Mouse (Mus musculus): ENCODE measurements at regions not wholly inside any gene's neighbourhood (a gene's known extent, or its start where the extent isn't known, plus 50 kb on each side); places are given as distances from the start of the nearest gene placed in this dataset.

DNA sequence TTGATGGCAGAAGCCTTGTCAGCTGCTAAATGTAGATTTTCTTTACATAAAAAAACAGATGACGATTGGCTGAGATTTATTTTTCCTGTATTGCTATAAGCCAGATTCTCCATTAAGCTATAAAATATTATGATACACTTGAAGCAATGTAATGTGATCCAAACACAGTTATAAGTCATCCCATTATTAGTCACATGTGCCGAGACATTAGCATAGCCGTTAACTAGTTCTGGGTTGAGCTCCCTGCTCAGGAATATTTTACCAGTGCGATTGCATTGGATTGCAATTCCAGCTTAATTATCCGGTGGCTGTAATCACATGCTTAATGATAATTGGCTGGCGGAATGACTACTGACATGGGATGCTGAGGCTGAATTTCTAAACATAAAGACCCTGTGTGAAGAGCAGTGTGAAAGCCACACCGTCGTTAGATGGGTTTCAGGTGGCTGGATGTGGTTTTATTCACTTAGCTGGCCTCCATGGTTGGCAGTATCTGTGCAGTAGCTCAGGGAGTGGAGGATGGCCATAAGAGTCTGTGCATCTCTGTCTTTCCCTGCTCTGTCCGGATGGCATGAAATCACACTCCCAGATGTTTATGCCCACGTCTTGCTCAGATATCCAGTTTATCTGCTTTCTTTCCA is 344.7 kb downstream of the Slc4a3 start:
- no peak for TF ChIP-seq POLR2A (IDR thresholded peaks at IDR 0.05; ENCODE audit: insufficient read depth, low read length)
- TF ChIP-seq CTCF (IDR thresholded peaks at IDR 0.05; ENCODE audit: low read depth, low read length): no peak
- no peak for TF ChIP-seq EP300 (IDR thresholded peaks at IDR 0.05; ENCODE audit: insufficient read depth, low read depth, low read length)
- Histone ChIP-seq H3K9ac (ENCODE audit: low read depth, poor library complexity, severe bottlenecking) (no peak overlapping the region), H3K4me1 (ENCODE audit: control insufficient read depth, insufficient read depth, low read length) (peaks cover 2% of the 10 kb centered on the region), H3K9me3 (replicated peaks; ENCODE audit: control insufficient read depth, insufficient read depth, low read length, poor library complexity, severe bottlenecking) (peaks cover 4% of the 10 kb centered on the region; the same call in 1 of the 2 replicates), H3K36me3 (ENCODE audit: control insufficient read depth, insufficient read depth, low read length, poor library complexity, severe bottlenecking) (no peaks in the 10 kb centered on the region), H3K27ac (ENCODE audit: insufficient read depth, low read length) (no peak overlapping the region), H3K4me3 (ENCODE audit: low read depth, low read length) (no peak overlapping the region), H3K27me3 (ENCODE audit: control insufficient read depth, insufficient read depth, low read length, poor library complexity, severe bottlenecking) (no peaks in the 10 kb centered on the region)

GRCm38 (mm10) chr1:75895550-75895949 is 349.5 kb downstream of the Slc4a3 start:
- Histone ChIP-seq H3K4me3 (ENCODE audit: low read depth, low read length) (no peak overlapping the region), H3K9ac (ENCODE audit: low read depth, poor library complexity, severe bottlenecking) (no peak overlapping the region), H3K36me3 (ENCODE audit: control insufficient read depth, insufficient read depth, low read length, poor library complexity, severe bottlenecking) (no peaks in the 10 kb centered on the region), H3K9me3 (replicated peaks; ENCODE audit: control insufficient read depth, insufficient read depth, low read length, poor library complexity, severe bottlenecking) (peaks cover 4% of the 10 kb centered on the region; the same call in 1 of the 2 replicates), H3K4me1 (ENCODE audit: control insufficient read depth, insufficient read depth, low read length) (no peaks in the 10 kb centered on the region), H3K27me3 (ENCODE audit: control insufficient read depth, insufficient read depth, low read length, poor library complexity, severe bottlenecking) (no peaks in the 10 kb centered on the region), H3K27ac (ENCODE audit: insufficient read depth, low read length) (no peak overlapping the region)
- TF ChIP-seq POLR2A (IDR thresholded peaks at IDR 0.05; ENCODE audit: insufficient read depth, low read length) (no peak), CTCF (IDR thresholded peaks at IDR 0.05; ENCODE audit: low read depth, low read length) (no peak), EP300 (IDR thresholded peaks at IDR 0.05; ENCODE audit: insufficient read depth, low read depth, low read length) (no peak)

- Histone ChIP-seq H3K4me3 (ENCODE audit: low read depth, low read length) (no peak overlapping the region), H3K9me3 (replicated peaks; ENCODE audit: control insufficient read depth, insufficient read depth, low read length, poor library complexity, severe bottlenecking) (no peaks in the 10 kb centered on the region)
- TF ChIP-seq EP300 (IDR thresholded peaks at IDR 0.05; ENCODE audit: insufficient read depth, low read depth, low read length) (no peak), CTCF (IDR thresholded peaks at IDR 0.05; ENCODE audit: low read depth, low read length) (peak; percentile 12), POLR2A (IDR thresholded peaks at IDR 0.05; ENCODE audit: insufficient read depth, low read length) (no peak)
Observed at GRCm38 (mm10) chr1:75901146-75901545, 355.1 kb downstream of the Slc4a3 start.

GRCm38 (mm10) chr1:75905699-75906470 is 359.8 kb downstream of the Slc4a3 start:
- Histone ChIP-seq H3K36me3 (ENCODE audit: control insufficient read depth, insufficient read depth, low read length, poor library complexity, severe bottlenecking) (no peaks in the 10 kb centered on the region), H3K9ac (ENCODE audit: low read depth, poor library complexity, severe bottlenecking) (no peak overlapping the region), H3K4me1 (ENCODE audit: control insufficient read depth, insufficient read depth, low read length) (no peaks in the 10 kb centered on the region), H3K27ac (ENCODE audit: insufficient read depth, low read length) (no peak overlapping the region), H3K27me3 (ENCODE audit: control insufficient read depth, insufficient read depth, low read length, poor library complexity, severe bottlenecking) (no peaks in the 10 kb centered on the region), H3K9me3 (replicated peaks; ENCODE audit: control insufficient read depth, insufficient read depth, low read length, poor library complexity, severe bottlenecking) (no peaks in the 10 kb centered on the region; the same call in 1 of the 2 replicates), H3K4me3 (ENCODE audit: low read depth, low read length) (no peak overlapping the region)
- TF ChIP-seq EP300 (IDR thresholded peaks at IDR 0.05; ENCODE audit: insufficient read depth, low read depth, low read length) (no peak), CTCF (IDR thresholded peaks at IDR 0.05; ENCODE audit: low read depth, low read length) (no peak), POLR2A (IDR thresholded peaks at IDR 0.05; ENCODE audit: insufficient read depth, low read length) (no peak)

More at GRCm38 (mm10) chr1:75901146-75901545, 355.1 kb downstream of the Slc4a3 start:
- no peak overlapping the region for H3K9ac ChIP-seq (ENCODE audit: low read depth, poor library complexity, severe bottlenecking)
- no peak overlapping the region for H3K27ac ChIP-seq (ENCODE audit: insufficient read depth, low read length)
- H3K27me3 ChIP-seq (ENCODE audit: control insufficient read depth, insufficient read depth, low read length, poor library complexity, severe bottlenecking): no peaks in the 10 kb centered on the region
- no peaks in the 10 kb centered on the region for H3K4me1 ChIP-seq (ENCODE audit: control insufficient read depth, insufficient read depth, low read length)
- no peaks in the 10 kb centered on the region for H3K36me3 ChIP-seq (ENCODE audit: control insufficient read depth, insufficient read depth, low read length, poor library complexity, severe bottlenecking)

DNA sequence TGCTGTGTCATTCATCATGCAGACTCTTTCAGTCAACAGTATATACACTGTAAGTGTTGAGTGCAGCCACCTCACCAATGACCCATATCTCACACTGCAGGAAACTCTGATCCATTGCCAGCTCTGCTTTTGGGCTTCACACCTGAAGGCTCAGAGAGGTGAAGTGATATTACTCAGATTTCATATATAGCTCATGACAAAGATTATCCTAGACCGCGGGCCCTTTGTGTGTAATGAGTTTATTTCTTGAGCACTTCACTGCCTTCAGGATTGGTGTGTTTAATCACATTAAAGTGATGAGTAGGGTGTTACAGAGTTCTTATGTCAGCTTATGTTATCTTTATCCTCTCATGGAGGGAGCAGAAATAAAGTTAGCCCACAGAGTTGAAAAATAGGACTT is 369.2 kb downstream of the Slc4a3 start:
- no peaks in the 10 kb centered on the region for H3K9me3 ChIP-seq (replicated peaks; ENCODE audit: control insufficient read depth, insufficient read depth, low read length, poor library complexity, severe bottlenecking)
- no peak overlapping the region for H3K4me3 ChIP-seq (ENCODE audit: low read depth, low read length)
- H3K9ac ChIP-seq (ENCODE audit: low read depth, poor library complexity, severe bottlenecking): no peak overlapping the region
- no peaks in the 10 kb centered on the region for H3K27me3 ChIP-seq (ENCODE audit: control insufficient read depth, insufficient read depth, low read length, poor library complexity, severe bottlenecking)
- TF ChIP-seq EP300 (IDR thresholded peaks at IDR 0.05; ENCODE audit: insufficient read depth, low read depth, low read length) (no peak), POLR2A (IDR thresholded peaks at IDR 0.05; ENCODE audit: insufficient read depth, low read length) (no peak), CTCF (IDR thresholded peaks at IDR 0.05; ENCODE audit: low read depth, low read length) (no peak)
- no peak overlapping the region for H3K27ac ChIP-seq (ENCODE audit: insufficient read depth, low read length)
- H3K36me3 ChIP-seq (ENCODE audit: control insufficient read depth, insufficient read depth, low read length, poor library complexity, severe bottlenecking): no peaks in the 10 kb centered on the region
- peaks cover 2% of the 10 kb centered on the region for H3K4me1 ChIP-seq (ENCODE audit: control insufficient read depth, insufficient read depth, low read length)

- H3K9me3 ChIP-seq (replicated peaks; ENCODE audit: control insufficient read depth, insufficient read depth, low read length, poor library complexity, severe bottlenecking): no peaks in the 10 kb centered on the region
- H3K36me3 ChIP-seq (ENCODE audit: control insufficient read depth, insufficient read depth, low read length, poor library complexity, severe bottlenecking): no peaks in the 10 kb centered on the region
- H3K4me1 ChIP-seq (ENCODE audit: control insufficient read depth, insufficient read depth, low read length): peaks cover 2% of the 10 kb centered on the region
- H3K4me3 ChIP-seq (ENCODE audit: low read depth, low read length): no peak overlapping the region
- H3K27me3 ChIP-seq (ENCODE audit: control insufficient read depth, insufficient read depth, low read length, poor library complexity, severe bottlenecking): no peaks in the 10 kb centered on the region
- H3K9ac ChIP-seq (ENCODE audit: low read depth, poor library complexity, severe bottlenecking): no peak overlapping the region
- H3K27ac ChIP-seq (ENCODE audit: insufficient read depth, low read length): no peak overlapping the region
- TF ChIP-seq EP300 (IDR thresholded peaks at IDR 0.05; ENCODE audit: insufficient read depth, low read depth, low read length) (no peak), POLR2A (IDR thresholded peaks at IDR 0.05; ENCODE audit: insufficient read depth, low read length) (no peak), CTCF (IDR thresholded peaks at IDR 0.05; ENCODE audit: low read depth, low read length) (no peak)
Observed at GRCm38 (mm10) chr1:75916181-75916580, 370.1 kb downstream of the Slc4a3 start.
